ENCODE assay signal across 25 mouse cellular contexts in the genomic region with DNA sequence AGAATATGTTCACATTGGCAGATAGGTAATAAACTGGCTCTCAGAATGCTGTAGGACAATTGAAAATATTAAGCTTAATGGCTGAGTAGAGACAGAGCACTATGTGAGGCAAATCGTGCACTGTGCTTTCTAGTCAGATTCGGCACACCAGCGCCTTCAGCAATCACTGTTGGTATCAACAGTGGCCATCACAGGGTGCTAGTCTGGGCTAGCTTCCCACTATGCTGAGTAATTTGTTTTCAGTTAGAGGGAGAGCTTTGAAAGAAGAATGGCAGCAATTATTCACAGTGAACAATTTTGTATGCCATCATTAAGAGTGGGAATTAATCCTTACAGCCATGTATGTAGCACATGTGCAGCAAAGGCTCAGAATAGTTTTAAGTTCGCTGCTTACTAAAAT. TPM values are rescaled to one million over a fixed set of nuclear protein-coding genes. Genes with fewer than 3 reads are reported as not detected.
DNase-seq lines count a peak whose midpoint lies in the region; ATAC-seq lines count a peak whose summit lies in the region.
"Had no signal": no experiment of that assay in that cellular context is flagged by ENCODE, and none has a peak within 500 bp of the region (broad histone marks: within the 10 kb centered on the region; RNA-seq: fewer than 3 reads in every experiment).

No protein-coding gene starts in this region.

- no peak for DNase-seq in forebrain, embryonic 11.5 days (ENCODE audit: low spot score)
- DNase-seq in right cerebral cortex, adult 18-20 months, result peak; percentile 12
- DNase-seq in right cerebral cortex, postnatal 36 days (ENCODE audit: low spot score in 2 of 2), result no peak
- DNase-seq in layer of hippocampus, adult 9-10 months (ENCODE audit: low spot score), result peak; percentile 24
- DNase-seq in thymus, postnatal 10 days (ENCODE audit: low spot score in 2 of 2), result no peak
- no peak for DNase-seq in gastrocnemius, adult 8-10 months (ENCODE audit: low spot score in 2 of 2)
- DNase-seq: adrenal gland, postnatal 14 days; cerebellum, adult 11 months; cerebellum, postnatal 10 days; gastrocnemius, adult 2 months; heart, adult 18-20 months; heart, postnatal 14 days; kidney, adult 8-10 months; kidney, postnatal 10 days; liver; lung, postnatal 36 days; midbrain, embryonic 14.5 days; thymus, adult 2 months had no signal

- H3K9ac ChIP-seq in forebrain, embryonic 12.5 days, result no peak overlapping the region
- no peak overlapping the region for H3K9ac ChIP-seq in forebrain, embryonic 11.5 days (ENCODE audit: low read length)
- H3K9ac ChIP-seq in hindbrain, embryonic 16.5 days (ENCODE audit: low read depth, low read length), result no peak overlapping the region
- H3K9ac ChIP-seq: heart, embryonic 13.5 days; liver, embryonic 15.5 days; lung, embryonic 15.5 days had no signal

- no peak overlapping the region for H3K4me2 ChIP-seq in forebrain, embryonic 12.5 days
- H3K4me2 ChIP-seq in forebrain, embryonic 11.5 days (ENCODE audit: low read depth, low read length, severe bottlenecking), result no peak overlapping the region
- no peak overlapping the region for H3K4me2 ChIP-seq in hindbrain, embryonic 16.5 days (ENCODE audit: low read length)
- H3K4me2 ChIP-seq: heart, embryonic 13.5 days; liver, embryonic 15.5 days; lung, embryonic 15.5 days had no signal

- no peak overlapping the region for H3K4me3 ChIP-seq in forebrain, embryonic 12.5 days (replicated peaks)
- H3K4me3 ChIP-seq in forebrain, embryonic 11.5 days (ENCODE audit: low read depth, low read length), result no peak overlapping the region
- no peak overlapping the region for H3K4me3 ChIP-seq in hindbrain, embryonic 16.5 days (ENCODE audit: low read length)
- H3K4me3 ChIP-seq: gastrocnemius, adult 2 months; heart, embryonic 13.5 days; limb, embryonic 10.5 days; liver, embryonic 15.5 days; lung, embryonic 15.5 days had no signal

- no peaks in the 10 kb centered on the region for H3K27me3 ChIP-seq in forebrain, embryonic 12.5 days
- H3K27me3 ChIP-seq in forebrain, embryonic 11.5 days (ENCODE audit: control insufficient read depth, insufficient read depth, low read length), result no peaks in the 10 kb centered on the region
- no peaks in the 10 kb centered on the region for H3K27me3 ChIP-seq in hindbrain, embryonic 16.5 days (replicated peaks; ENCODE audit: control insufficient read depth, insufficient read depth, low read length)
- H3K27me3 ChIP-seq: heart, embryonic 13.5 days; liver, embryonic 15.5 days; lung, embryonic 15.5 days had no signal

- no peaks in the 10 kb centered on the region for H3K9me3 ChIP-seq in forebrain, embryonic 12.5 days
- no peaks in the 10 kb centered on the region for H3K9me3 ChIP-seq in forebrain, embryonic 11.5 days (ENCODE audit: control insufficient read depth, low read length)
- no peaks in the 10 kb centered on the region for H3K9me3 ChIP-seq in hindbrain, embryonic 16.5 days (ENCODE audit: control insufficient read depth, low read length)
- H3K9me3 ChIP-seq: heart, embryonic 13.5 days; limb, embryonic 10.5 days; liver, embryonic 15.5 days; lung, embryonic 15.5 days had no signal

- 69% methylated on average over 4 of the region's 4 CpGs for WGBS in forebrain, embryonic 12.5 days
- WGBS in forebrain, embryonic 11.5 days, result 74% methylated on average over 4 of the region's 4 CpGs
- WGBS in hindbrain, embryonic 16.5 days, result 87% methylated on average over 4 of the region's 4 CpGs

- H3K27ac ChIP-seq in forebrain, embryonic 12.5 days, result no peak overlapping the region
- no peak overlapping the region for H3K27ac ChIP-seq in forebrain, embryonic 11.5 days (ENCODE audit: low read depth, low read length)
- H3K27ac ChIP-seq in hindbrain, embryonic 16.5 days (ENCODE audit: low read depth, low read length), result no peak overlapping the region
- H3K27ac ChIP-seq: gastrocnemius, adult 2 months; heart, embryonic 13.5 days; limb, embryonic 10.5 days; liver, embryonic 15.5 days; lung, embryonic 15.5 days had no signal

- ATAC-seq in forebrain, embryonic 12.5 days (ENCODE audit: low FRiP score), result peak; percentile 55; the same call in 1 of the 2 replicates
- no peak for ATAC-seq in forebrain, embryonic 11.5 days (replicated peaks; ENCODE audit: low FRiP score)
- ATAC-seq in hindbrain, embryonic 16.5 days, result no peak

- no peaks in the 10 kb centered on the region for H3K4me1 ChIP-seq in forebrain, embryonic 12.5 days
- H3K4me1 ChIP-seq in forebrain, embryonic 11.5 days (replicated peaks; ENCODE audit: control insufficient read depth, insufficient read depth, low read length), result no peaks in the 10 kb centered on the region
- no peaks in the 10 kb centered on the region for H3K4me1 ChIP-seq in hindbrain, embryonic 16.5 days (ENCODE audit: control insufficient read depth, insufficient read depth, low read depth, low read length)
- H3K4me1 ChIP-seq: limb, embryonic 10.5 days; liver, embryonic 15.5 days; lung, embryonic 15.5 days had no signal

- H3K36me3 ChIP-seq in forebrain, embryonic 12.5 days (replicated peaks), result peaks cover 22% of the 10 kb centered on the region
- H3K36me3 ChIP-seq in forebrain, embryonic 11.5 days (ENCODE audit: control insufficient read depth, insufficient read depth, low read length), result no peaks in the 10 kb centered on the region
- peaks cover 10% of the 10 kb centered on the region for H3K36me3 ChIP-seq in hindbrain, embryonic 16.5 days (ENCODE audit: control insufficient read depth, insufficient read depth, low read length)
- H3K36me3 ChIP-seq: liver, embryonic 15.5 days had no signal

RNA-seq across cellular contexts. Expression of gene Fktn, which starts 8.7 kb away (rescaled TPM):
- 21.8 and 22.7 TPM in 2 replicates for polyA plus RNA-seq in forebrain, embryonic 12.5 days (2016; fragmentation: Nextera tagmentation; extraction: Ambion mirVana)
- polyA plus RNA-seq in forebrain, embryonic 11.5 days (2014; fragmentation: Nextera tagmentation; extraction: Ambion mirVana), result 18.7 and 25.4 TPM in 2 replicates
- total RNA-seq in gastrocnemius, adult 8-10 months (2022), result 10 to 100 TPM in 1 of 4 experiments, 1 to 10 TPM in 3; 6.2 to 10.7 (median 7.2) TPM
- 25.3 and 28.7 TPM in 2 replicates for polyA plus RNA-seq in hindbrain, embryonic 16.5 days (2015; fragmentation: Nextera tagmentation; extraction: Ambion mirVana)

RNA-seq across cellular contexts. Expression of gene Tal2, which starts 57.0 kb away (rescaled TPM):
- polyA plus RNA-seq in forebrain, embryonic 12.5 days (2016; fragmentation: Nextera tagmentation; extraction: Ambion mirVana), result 3.1 and 5.3 TPM in 2 replicates
- polyA plus RNA-seq in forebrain, embryonic 11.5 days (2014; fragmentation: Nextera tagmentation; extraction: Ambion mirVana), result 3.1 and 4.0 TPM in 2 replicates
- total RNA-seq in gastrocnemius, adult 8-10 months (2022), result under 1 TPM; 0.51 to 0.76 (median 0.61) TPM
- 0.24 and 0.37 TPM in 2 replicates for polyA plus RNA-seq in hindbrain, embryonic 16.5 days (2015; fragmentation: Nextera tagmentation; extraction: Ambion mirVana)
- total RNA-seq: layer of hippocampus, postnatal 14 days had no signal
- polyA plus RNA-seq: heart, embryonic 13.5 days; liver, embryonic 15.5 days had no signal

Comparison
In these comparisons a context has a peak if more than half of its experiments do, and no peak if none do; other contexts are left out.
1. DNase-seq: peak in right cerebral cortex, adult 18-20 months (single experiment) and layer of hippocampus, adult 9-10 months (single experiment); none in forebrain, embryonic 11.5 days (single experiment), right cerebral cortex, postnatal 36 days (0 of 2), thymus, postnatal 10 days (0 of 2) and gastrocnemius, adult 8-10 months (0 of 2).